In genomic region chr14:32321732-32322685, GRCm38 (mm10) we compare ENCODE assay signal across 8 mouse cellular contexts. TPM values are rescaled to one million over a fixed set of nuclear protein-coding genes. Genes with fewer than 3 reads are reported as not detected.
DNase-seq lines count a peak whose midpoint lies in the region; ATAC-seq and TF ChIP-seq lines count a peak whose summit lies in the region.

Ogdhl (plus strand) TSS chr14:32322019.

- peak; percentile 50; the same call in 1 of the 2 replicates for TF ChIP-seq EP300 in ES-Bruce4 (IDR thresholded peaks at IDR 0.05; ENCODE audit: insufficient read depth, low read depth, low read length)
- no peak for TF ChIP-seq EP300 in stomach, postnatal 0 days (optimal IDR thresholded peaks at IDR 0.05)

- DNase-seq in c-Kit-positive CD71-negative TER-119-negative erythroid progenitor cells, embryonic 14.5 days (ENCODE audit: low read depth), result peak; percentile 61
- DNase-seq in fibroblast of lung, adult 2 months (ENCODE audit: low read depth), result peak; percentile 49
- peak; percentile 83 for DNase-seq in kidney, postnatal 0 days (ENCODE audit: low spot score)
- no peak for DNase-seq in liver, adult 2 months (ENCODE audit: extremely low read depth, low read depth, low spot score)
- DNase-seq in naive thymus-derived CD4-positive, alpha-beta T cell, adult 2 months (ENCODE audit: low read depth), result peak; percentile 35
- DNase-seq in stomach, postnatal 0 days (ENCODE audit: low spot score), result peak; percentile 84

- no peaks in the 10 kb centered on the region for H3K9me3 ChIP-seq in ES-Bruce4 (replicated peaks; ENCODE audit: control insufficient read depth, insufficient read depth, low read length, poor library complexity, severe bottlenecking)
- H3K9me3 ChIP-seq in heart, embryonic 13.5 days, result no peaks in the 10 kb centered on the region
- no peaks in the 10 kb centered on the region for H3K9me3 ChIP-seq in kidney, postnatal 0 days (replicated peaks; ENCODE audit: low read length)
- no peaks in the 10 kb centered on the region for H3K9me3 ChIP-seq in stomach, postnatal 0 days (ENCODE audit: control insufficient read depth, low read length)

- TF ChIP-seq POLR2A in ES-Bruce4 (IDR thresholded peaks at IDR 0.05; ENCODE audit: insufficient read depth, low read length), result peak; percentile 42
- TF ChIP-seq POLR2A in liver, adult 2 months (IDR thresholded peaks at IDR 0.05; ENCODE audit: extremely low read depth, insufficient read depth, low read length), result no peak

- no peaks in the 10 kb centered on the region for H3K79me2 ChIP-seq in liver, adult 2 months (ENCODE audit: control insufficient read depth, insufficient read depth, low read length)

- H3K4me1 ChIP-seq in ES-Bruce4 (ENCODE audit: control insufficient read depth, insufficient read depth, low read length), result no peaks in the 10 kb centered on the region
- peaks cover 8% of the 10 kb centered on the region; the same call in 1 of the 2 replicates for H3K4me1 ChIP-seq in heart, embryonic 13.5 days
- no peaks in the 10 kb centered on the region for H3K4me1 ChIP-seq in kidney, postnatal 0 days (replicated peaks; ENCODE audit: insufficient read depth, low read length)
- no peaks in the 10 kb centered on the region; the same call in 1 of the 2 replicates for H3K4me1 ChIP-seq in liver, adult 2 months (ENCODE audit: control insufficient read depth, insufficient read depth, low read length)
- H3K4me1 ChIP-seq in stomach, postnatal 0 days (replicated peaks; ENCODE audit: control insufficient read depth, insufficient read depth), result no peaks in the 10 kb centered on the region

- peak within 1 kb of the TSS; percentile 87 for H3K4me3 ChIP-seq in ES-Bruce4 (ENCODE audit: low read depth, low read length)
- peak within 1 kb of the TSS; percentile 74 for H3K4me3 ChIP-seq in heart, embryonic 13.5 days
- peak within 1 kb of the TSS; percentile 45 for H3K4me3 ChIP-seq in kidney, postnatal 0 days (replicated peaks; ENCODE audit: low read depth, low read length)
- H3K4me3 ChIP-seq in liver, adult 2 months (ENCODE audit: insufficient read depth, low read depth, low read length), result peak within 1 kb of the TSS; percentile 58
- H3K4me3 ChIP-seq in stomach, postnatal 0 days (ENCODE audit: low read depth, low read length), result peak within 1 kb of the TSS; percentile 61

- TF ChIP-seq CTCF in ES-Bruce4 (IDR thresholded peaks at IDR 0.05; ENCODE audit: low read depth, low read length), result no peak
- TF ChIP-seq CTCF in kidney, postnatal 0 days (IDR thresholded peaks at IDR 0.05; ENCODE audit: low read depth), result no peak
- no peak for TF ChIP-seq CTCF in liver, adult 2 months (IDR thresholded peaks at IDR 0.05; ENCODE audit: low read depth, low read length)
- TF ChIP-seq CTCF in stomach, postnatal 0 days (IDR thresholded peaks at IDR 0.05; ENCODE audit: low read depth), result no peak

- H3K36me3 ChIP-seq in ES-Bruce4 (ENCODE audit: control insufficient read depth, insufficient read depth, low read length, poor library complexity, severe bottlenecking), result peaks cover 12% of the 10 kb centered on the region
- no peaks in the 10 kb centered on the region for H3K36me3 ChIP-seq in heart, embryonic 13.5 days
- H3K36me3 ChIP-seq in kidney, postnatal 0 days (ENCODE audit: insufficient read depth, low read length), result no peaks in the 10 kb centered on the region
- no peaks in the 10 kb centered on the region for H3K36me3 ChIP-seq in liver, adult 2 months (ENCODE audit: control insufficient read depth, insufficient read depth, low read length)
- no peaks in the 10 kb centered on the region for H3K36me3 ChIP-seq in stomach, postnatal 0 days (ENCODE audit: control insufficient read depth, insufficient read depth, low read length)

- peak within 1 kb of the TSS; percentile 88 for H3K9ac ChIP-seq in ES-Bruce4 (ENCODE audit: low read depth, poor library complexity, severe bottlenecking)
- peak within 1 kb of the TSS; percentile 83 for H3K9ac ChIP-seq in heart, embryonic 13.5 days
- H3K9ac ChIP-seq in kidney, postnatal 0 days (ENCODE audit: low read depth, low read length), result peak within 1 kb of the TSS; percentile 13; the same call in 1 of the 2 replicates
- H3K9ac ChIP-seq in liver, adult 2 months (ENCODE audit: low read depth, low read length), result 0 out of 2 replicates have a peak within 1 kb of the TSS, but pooled peaks have one; percentile 15
- H3K9ac ChIP-seq in stomach, postnatal 0 days (ENCODE audit: low read length), result no peak within 1 kb of the TSS

- 3% methylated on average over 48 of the region's 50 CpGs for WGBS in heart, embryonic 13.5 days
- 5% methylated on average over 45 of the region's 50 CpGs for WGBS in kidney, postnatal 0 days
- 4% methylated on average over 50 of the region's 50 CpGs for WGBS in liver, adult 2 months
- WGBS in stomach, postnatal 0 days, result 3% methylated on average over 48 of the region's 50 CpGs

- H3K27ac ChIP-seq in ES-Bruce4 (ENCODE audit: insufficient read depth, low read length), result no peak within 1 kb of the TSS
- no peak within 1 kb of the TSS for H3K27ac ChIP-seq in heart, embryonic 13.5 days (replicated peaks)
- H3K27ac ChIP-seq in kidney, postnatal 0 days, result no peak within 1 kb of the TSS
- no peak within 1 kb of the TSS for H3K27ac ChIP-seq in liver, adult 2 months (replicated peaks; ENCODE audit: insufficient read depth, low read depth, low read length)
- H3K27ac ChIP-seq in stomach, postnatal 0 days (replicated peaks), result no peak within 1 kb of the TSS

- H3K27me3 ChIP-seq in ES-Bruce4 (ENCODE audit: control insufficient read depth, insufficient read depth, low read length, poor library complexity, severe bottlenecking), result no peaks in the 10 kb centered on the region
- no peaks in the 10 kb centered on the region; the same call in 1 of the 2 replicates for H3K27me3 ChIP-seq in heart, embryonic 13.5 days (replicated peaks)
- no peaks in the 10 kb centered on the region for H3K27me3 ChIP-seq in kidney, postnatal 0 days (ENCODE audit: insufficient read depth, low read length)
- H3K27me3 ChIP-seq in liver, adult 2 months (ENCODE audit: control insufficient read depth, insufficient read depth, low read length), result peaks cover 3% of the 10 kb centered on the region; the same call in 1 of the 2 replicates
- H3K27me3 ChIP-seq in stomach, postnatal 0 days (ENCODE audit: control insufficient read depth, insufficient read depth, low read length), result no peaks in the 10 kb centered on the region

- H3K4me2 ChIP-seq in heart, embryonic 13.5 days, result peak within 1 kb of the TSS; percentile 88
- H3K4me2 ChIP-seq in kidney, postnatal 0 days (ENCODE audit: low read length), result peak within 1 kb of the TSS; percentile 68
- peak within 1 kb of the TSS; percentile 80 for H3K4me2 ChIP-seq in stomach, postnatal 0 days (replicated peaks; ENCODE audit: low read depth)

- 0 out of 2 replicates have a peak, but pooled peaks have one; percentile 46 for ATAC-seq in heart, embryonic 13.5 days (ENCODE audit: extremely low read depth, insufficient number of reproducible peaks, low FRiP score, low TSS enrichment)
- ATAC-seq in kidney, postnatal 0 days (replicated peaks; ENCODE audit: low FRiP score, low read depth), result peak; percentile 84
- peak; percentile 84 for ATAC-seq in stomach, postnatal 0 days (ENCODE audit: low FRiP score, low TSS enrichment)

RNA-seq across cellular contexts. Expression of gene Ogdhl, which starts in this region (rescaled TPM):
- polyA plus RNA-seq in ES-Bruce4 (2011; ENCODE audit: insufficient read depth, insufficient read length, low read depth, missing spikeins), result 90.3 and 93.8 TPM in 2 replicates
- polyA plus RNA-seq in heart, embryonic 13.5 days (2015; fragmentation: Nextera tagmentation; extraction: Ambion mirVana), result 14.6 and 16.1 TPM in 2 replicates
- 6.7 and 6.8 TPM in 2 replicates for polyA plus RNA-seq in kidney, postnatal 0 days (2015; fragmentation: Nextera tagmentation; extraction: Ambion mirVana)
- 0.09 and 0.20 TPM in 2 replicates for total RNA-seq in liver, adult 2 months (2014; rRNA removed)
- 0.05 TPM in 1 of 2 replicates, not detected in the other for polyA plus RNA-seq in liver, adult 2 months (2012; rRNA removed)
- 1.6 and 2.0 TPM in 2 replicates for polyA plus RNA-seq in stomach, postnatal 0 days (2015; fragmentation: Nextera tagmentation; extraction: Ambion mirVana)
